ENCODE assay signal across 30 mouse cellular contexts in genomic region chrX:50988581-50988980, GRCm38 (mm10). TPM values are rescaled to one million over a fixed set of nuclear protein-coding genes. Genes with fewer than 3 reads are reported as not detected.
DNase-seq lines count a peak whose midpoint lies in the region; ATAC-seq lines count a peak whose summit lies in the region.
"Had no signal": no experiment of that assay in that cellular context is flagged by ENCODE, and none has a peak within 500 bp of the region (broad histone marks: within the 10 kb centered on the region; RNA-seq: fewer than 3 reads in every experiment).

No protein-coding gene starts in this region.

- 50% methylated on average over 1 of the region's 1 CpGs for WGBS in embryonic facial prominence, embryonic 14.5 days

- intact Hi-C loops in gastrocnemius, postnatal 14 days (cut with DNase I; ENCODE audit: low total_unique reads) = no loop called here

- no peak overlapping the region for H3K27ac ChIP-seq in embryonic facial prominence, embryonic 14.5 days (replicated peaks; ENCODE audit: low read depth, low read length)
- H3K27ac ChIP-seq: embryonic facial prominence, embryonic 12.5 days; forebrain, embryonic 12.5 days; forebrain, embryonic 15.5 days; heart, embryonic 15.5 days; hindbrain, embryonic 10.5 days; hindbrain, embryonic 13.5 days had no signal

- no peak overlapping the region for H3K4me2 ChIP-seq in embryonic facial prominence, embryonic 14.5 days (ENCODE audit: low read depth, low read length)
- H3K4me2 ChIP-seq: embryonic facial prominence, embryonic 12.5 days; forebrain, embryonic 12.5 days; forebrain, embryonic 15.5 days; heart, embryonic 11.5 days; heart, embryonic 15.5 days; hindbrain, embryonic 13.5 days had no signal

- DNase-seq in gastrocnemius, postnatal 25 days = peak; percentile 9
- no peak for DNase-seq in gastrocnemius, postnatal 14 days
- peak; percentile 22 for DNase-seq in Muller cell, postnatal 12 days (ENCODE audit: inconsistent ontology term)
- peak; percentile 28 for DNase-seq in embryonic facial prominence, embryonic 14.5 days (ENCODE audit: low spot score)
- DNase-seq in left cerebral cortex, adult 11 months (ENCODE audit: low spot score) = no peak
- no peak for DNase-seq in layer of hippocampus, adult 11-12 months (ENCODE audit: low spot score)
- DNase-seq: adrenal gland, postnatal 10 days; adrenal gland, postnatal 36 days; cerebellum, adult 18-20 months; cerebellum, adult 9-10 months; cerebellum, postnatal 14 days; gastrocnemius, postnatal 10 days; heart, postnatal 10 days; heart, postnatal 36 days; kidney, adult 18-20 months had no signal

- H3K36me3 ChIP-seq in embryonic facial prominence, embryonic 14.5 days (ENCODE audit: control insufficient read depth, insufficient read depth, low read length) = no peaks in the 10 kb centered on the region
- H3K36me3 ChIP-seq: embryonic facial prominence, embryonic 12.5 days; forebrain, embryonic 12.5 days; forebrain, embryonic 15.5 days; heart, embryonic 15.5 days; hindbrain, embryonic 10.5 days; hindbrain, embryonic 13.5 days had no signal

- no peak for ATAC-seq in embryonic facial prominence, embryonic 14.5 days (ENCODE audit: low read depth)
- ATAC-seq: CD4-positive, CD25-positive, alpha-beta regulatory T cell, adult 4 months; forebrain, embryonic 15.5 days; hindbrain, embryonic 16.5 days; intestine, embryonic 16.5 days; Patski had no signal

- H3K4me1 ChIP-seq in embryonic facial prominence, embryonic 14.5 days (ENCODE audit: control insufficient read depth, insufficient read depth, low read length) = no peaks in the 10 kb centered on the region
- H3K4me1 ChIP-seq: embryonic facial prominence, embryonic 12.5 days; forebrain, embryonic 12.5 days; forebrain, embryonic 15.5 days; heart, embryonic 15.5 days; hindbrain, embryonic 10.5 days; hindbrain, embryonic 13.5 days had no signal

- H3K4me3 ChIP-seq in embryonic facial prominence, embryonic 14.5 days (ENCODE audit: low read depth, low read length) = no peak overlapping the region
- H3K4me3 ChIP-seq: embryonic facial prominence, embryonic 12.5 days; erythroblast, embryonic 14.5 days; forebrain, embryonic 12.5 days; forebrain, embryonic 15.5 days; heart, embryonic 15.5 days; hindbrain, embryonic 10.5 days; hindbrain, embryonic 13.5 days had no signal

- no peaks in the 10 kb centered on the region for H3K27me3 ChIP-seq in embryonic facial prominence, embryonic 14.5 days (replicated peaks; ENCODE audit: control insufficient read depth, insufficient read depth, low read length)
- H3K27me3 ChIP-seq: embryonic facial prominence, embryonic 12.5 days; forebrain, embryonic 12.5 days; forebrain, embryonic 15.5 days; heart, embryonic 15.5 days; hindbrain, embryonic 13.5 days had no signal

- no peak overlapping the region for H3K9ac ChIP-seq in embryonic facial prominence, embryonic 14.5 days (ENCODE audit: low read depth, low read length)
- H3K9ac ChIP-seq: embryonic facial prominence, embryonic 12.5 days; forebrain, embryonic 12.5 days; forebrain, embryonic 15.5 days; heart, embryonic 15.5 days; hindbrain, embryonic 13.5 days had no signal

- no peaks in the 10 kb centered on the region for H3K9me3 ChIP-seq in embryonic facial prominence, embryonic 14.5 days (ENCODE audit: control insufficient read depth, low read length)
- H3K9me3 ChIP-seq: embryonic facial prominence, embryonic 12.5 days; forebrain, embryonic 12.5 days; forebrain, embryonic 15.5 days; heart, embryonic 15.5 days; hindbrain, embryonic 10.5 days; hindbrain, embryonic 13.5 days had no signal

RNA-seq across cellular contexts. Expression of gene Rap2c, which starts 29.2 kb away (rescaled TPM):
- total RNA-seq in gastrocnemius, postnatal 25 days (2021) = 10 to 100 TPM; 21.0 to 22.0 TPM
- 10 to 100 TPM; 25.3 to 28.1 TPM for total RNA-seq in gastrocnemius, postnatal 14 days (2021)
- polyA plus RNA-seq in embryonic facial prominence, embryonic 14.5 days (2014; fragmentation: Nextera tagmentation; extraction: Ambion mirVana) = 36.0 and 38.0 TPM in 2 replicates

RNA-seq across cellular contexts. Expression of gene Frmd7, which starts 46.1 kb away (rescaled TPM):
- total RNA-seq in gastrocnemius, postnatal 25 days (2021) = under 1 TPM; 0.32 to 0.41 TPM
- under 1 TPM; 0.49 to 0.98 TPM for total RNA-seq in gastrocnemius, postnatal 14 days (2021)
- 0.21 and 0.22 TPM in 2 replicates for polyA plus RNA-seq in embryonic facial prominence, embryonic 14.5 days (2014; fragmentation: Nextera tagmentation; extraction: Ambion mirVana)
- total RNA-seq: adrenal gland, postnatal 36 days; granulocyte monocyte progenitor cell, adult 5-6 weeks; heart, postnatal 10 days; heart, postnatal 36 days; MEL had no signal
- polyA plus RNA-seq: C2C12; erythroblast, embryonic 14.5 days; forebrain, embryonic 12.5 days; heart, embryonic 11.5 days; hindbrain, embryonic 13.5 days; intestine, embryonic 16.5 days; Patski had no signal

Comparison
In these comparisons a context has a peak if more than half of its experiments do, and no peak if none do; other contexts are left out.
1. DNase-seq: peak in gastrocnemius, postnatal 25 days (single experiment), Muller cell, postnatal 12 days (single experiment) and embryonic facial prominence, embryonic 14.5 days (single experiment); none in gastrocnemius, postnatal 14 days (single experiment), left cerebral cortex, adult 11 months (single experiment) and layer of hippocampus, adult 11-12 months (single experiment).